ENCODE assay signal across 10 mouse cellular contexts in the genomic region with DNA sequence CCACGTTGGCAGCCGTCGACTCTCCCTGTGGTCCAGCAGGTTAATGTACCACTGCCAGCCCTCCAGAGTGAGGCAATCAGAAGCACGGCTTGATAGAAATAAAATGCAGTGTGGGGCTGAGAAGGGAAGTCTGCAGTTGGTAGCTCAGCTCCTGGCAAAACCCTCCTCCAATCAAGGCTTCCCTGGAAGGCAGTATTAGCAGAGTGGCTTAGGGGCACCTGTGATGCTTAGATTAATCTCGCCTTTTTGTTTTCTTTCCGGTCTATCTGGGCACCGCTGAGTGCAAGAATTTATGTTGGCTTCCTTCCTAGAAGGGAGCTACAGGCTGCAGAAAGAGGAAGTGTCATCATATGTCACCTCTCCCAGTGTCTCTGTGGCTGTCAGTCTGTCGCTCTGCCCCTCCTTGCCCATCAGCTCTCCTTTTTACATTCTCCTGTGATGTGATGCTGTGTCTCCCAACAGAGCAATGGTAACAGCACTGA.
DNase-seq lines count a peak whose midpoint lies in the region; ATAC-seq and TF ChIP-seq lines count a peak whose summit lies in the region.
"Had no signal": no experiment of that assay in that cellular context is flagged by ENCODE, and none has a peak within 500 bp of the region (broad histone marks: within the 10 kb centered on the region; RNA-seq: fewer than 3 reads in every experiment).

No protein-coding gene starts in this region.

- H3K9ac ChIP-seq in heart, embryonic 11.5 days (ENCODE audit: low read depth, low read length) = no peak overlapping the region
- no peak overlapping the region for H3K9ac ChIP-seq in midbrain, embryonic 14.5 days (replicated peaks; ENCODE audit: low read length)
- H3K9ac ChIP-seq: midbrain, embryonic 12.5 days had no signal

- TF ChIP-seq CTCF in left cerebral cortex, adult 2 months (IDR thresholded peaks at IDR 0.05) = no peak

- peak overlapping the region; percentile 33; the same call in 1 of the 2 replicates for H3K4me2 ChIP-seq in heart, embryonic 11.5 days
- H3K4me2 ChIP-seq in midbrain, embryonic 14.5 days (ENCODE audit: low read length) = no peak overlapping the region
- H3K4me2 ChIP-seq: midbrain, embryonic 12.5 days had no signal

- DNase-seq in heart, adult 11 months = no peak
- no peak for DNase-seq in left cerebral cortex, adult 2 months (ENCODE audit: extremely low spot score in 1 of 2, low spot score in 2 of 2)
- DNase-seq in left cerebral cortex, adult 11 months (ENCODE audit: low spot score) = no peak
- peak; percentile 84 to 89 for DNase-seq in cerebellum, postnatal 14 days
- DNase-seq in midbrain, embryonic 14.5 days = peak; percentile 32
- no peak for DNase-seq in adrenal gland, postnatal 4 days (ENCODE audit: low spot score in 2 of 2)
- no peak for DNase-seq in lung, postnatal 10 days
- DNase-seq: adrenal gland, adult 2 months had no signal

- H3K27ac ChIP-seq in heart, embryonic 11.5 days (ENCODE audit: low read depth, low read length) = no peak overlapping the region
- peak overlapping the region; percentile 68 for H3K27ac ChIP-seq in left cerebral cortex, adult 2 months
- H3K27ac ChIP-seq in midbrain, embryonic 14.5 days (replicated peaks; ENCODE audit: low read depth, low read length) = peak overlapping the region; percentile 52; the same call in 1 of the 2 replicates
- H3K27ac ChIP-seq: midbrain, embryonic 12.5 days had no signal

- ATAC-seq in heart, embryonic 11.5 days (replicated peaks; ENCODE audit: insufficient number of reproducible peaks, low FRiP score, low TSS enrichment) = no peak
- ATAC-seq in midbrain, embryonic 14.5 days (ENCODE audit: low FRiP score, low TSS enrichment) = no peak

- H3K9me3 ChIP-seq in heart, embryonic 11.5 days (replicated peaks; ENCODE audit: control insufficient read depth, low read length) = no peaks in the 10 kb centered on the region
- H3K9me3 ChIP-seq in midbrain, embryonic 14.5 days (ENCODE audit: control insufficient read depth, low read length) = no peaks in the 10 kb centered on the region
- H3K9me3 ChIP-seq: midbrain, embryonic 12.5 days had no signal

- H3K4me3 ChIP-seq in heart, embryonic 11.5 days (ENCODE audit: low read depth, low read length) = no peak overlapping the region
- no peak overlapping the region for H3K4me3 ChIP-seq in left cerebral cortex, adult 2 months
- H3K4me3 ChIP-seq in midbrain, embryonic 14.5 days (replicated peaks; ENCODE audit: low read depth, low read length) = no peak overlapping the region
- H3K4me3 ChIP-seq: midbrain, embryonic 12.5 days had no signal

- H3K4me1 ChIP-seq in heart, embryonic 11.5 days (ENCODE audit: control insufficient read depth, insufficient read depth, low read length) = peaks cover 14% of the 10 kb centered on the region
- H3K4me1 ChIP-seq in midbrain, embryonic 14.5 days (ENCODE audit: control insufficient read depth, insufficient read depth, low read length) = peaks cover 4% of the 10 kb centered on the region; the same call in 1 of the 2 replicates
- H3K4me1 ChIP-seq: midbrain, embryonic 12.5 days had no signal

- intact Hi-C loops in left cerebral cortex, adult 2 months (cut with DNase I) = no loop called here

- no peaks in the 10 kb centered on the region for H3K36me3 ChIP-seq in heart, embryonic 11.5 days (ENCODE audit: control insufficient read depth, insufficient read depth, low read length)
- no peaks in the 10 kb centered on the region for H3K36me3 ChIP-seq in midbrain, embryonic 14.5 days (ENCODE audit: control insufficient read depth, insufficient read depth, low read length)
- H3K36me3 ChIP-seq: midbrain, embryonic 12.5 days had no signal

- H3K27me3 ChIP-seq in heart, embryonic 11.5 days (ENCODE audit: control insufficient read depth, insufficient read depth, low read length) = no peaks in the 10 kb centered on the region
- no peaks in the 10 kb centered on the region for H3K27me3 ChIP-seq in midbrain, embryonic 14.5 days (ENCODE audit: control insufficient read depth, insufficient read depth, low read length)
- H3K27me3 ChIP-seq: midbrain, embryonic 12.5 days had no signal

- WGBS in heart, embryonic 11.5 days (ENCODE audit: insufficient replicate concordance) = 20% methylated on average over 8 of the region's 8 CpGs
- 31% methylated on average over 8 of the region's 8 CpGs for WGBS in midbrain, embryonic 14.5 days

Comparison
In these comparisons a context has a peak if more than half of its experiments do, and no peak if none do; other contexts are left out.
1. DNase-seq: peak in cerebellum, postnatal 14 days (2 of 2) and midbrain, embryonic 14.5 days (single experiment); none in heart, adult 11 months (single experiment), left cerebral cortex, adult 2 months (0 of 2), left cerebral cortex, adult 11 months (single experiment), adrenal gland, postnatal 4 days (0 of 2) and lung, postnatal 10 days (single experiment).